Mouse (Mus musculus) embryo, embryonic 10.5 days (tissue): Measurements from ENCODE around the gene Cyld.
"Not testable (repeated sequence)": the region's sequence is repeated elsewhere in the genome, so short reads cannot be mapped to it uniquely, and the experiment has no call there.

Experiments used
- DNase-seq: peaks from one replicate; pipeline ENCODE4 v3.0.0-alpha.2; 2015; ENCODE audit warnings: low spot score

Cyld gene

DNA sequence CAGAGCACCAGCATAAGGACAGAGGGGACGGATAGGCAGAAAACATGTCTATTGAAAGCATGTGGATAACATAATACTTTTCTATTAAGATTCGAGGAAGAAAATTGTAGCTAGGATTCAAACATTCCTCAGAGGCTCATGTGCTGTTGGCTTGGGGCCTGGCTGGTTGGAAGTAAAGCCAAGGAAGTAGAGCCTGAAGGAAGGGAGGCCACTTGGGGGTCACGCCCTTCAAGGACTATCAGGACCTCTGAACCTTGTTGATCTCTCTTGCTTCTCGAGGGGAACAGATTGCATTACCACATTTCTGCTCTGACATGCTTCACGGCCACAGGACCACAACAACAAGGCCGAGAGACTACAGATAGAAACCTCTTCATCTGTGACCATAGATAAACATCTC is 7.7 kb upstream of the Cyld start:
- DNase-seq = no peak

- no peak for DNase-seq
Observed at GRCm38 (mm10) chr8:88689891-88690290, 6.9 kb upstream of the Cyld start.

DNA sequence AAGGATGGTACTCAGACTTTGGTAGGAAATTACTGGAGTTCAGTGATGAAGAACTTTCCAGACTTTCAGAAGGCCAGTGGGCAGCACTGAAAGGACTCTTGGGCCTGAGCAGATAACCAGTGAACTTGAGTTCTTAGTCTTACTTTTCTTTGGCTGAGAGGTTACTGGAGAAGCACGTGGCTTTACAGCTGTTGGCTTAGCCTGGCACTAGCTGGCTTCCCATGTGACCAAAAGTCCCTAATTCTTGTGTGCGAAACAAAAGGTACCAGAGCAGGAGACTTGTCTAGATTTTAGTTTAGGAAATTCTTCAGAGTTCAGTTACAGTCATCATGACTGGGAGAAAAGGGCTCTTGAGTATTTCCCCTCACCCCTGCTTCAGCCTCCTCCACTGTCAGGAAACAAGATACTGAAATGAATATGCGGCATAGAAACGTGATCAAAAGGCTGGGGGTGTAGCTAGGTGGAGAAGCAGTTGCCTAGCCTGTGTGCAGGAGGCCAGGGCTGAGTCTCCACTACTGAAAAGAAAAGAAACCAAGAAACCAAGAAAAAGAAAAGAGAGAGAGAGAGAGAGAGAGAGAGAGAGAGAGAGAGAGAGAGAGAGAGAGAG is 5.4 kb upstream of the Cyld start:
- DNase-seq = no peak

DNA sequence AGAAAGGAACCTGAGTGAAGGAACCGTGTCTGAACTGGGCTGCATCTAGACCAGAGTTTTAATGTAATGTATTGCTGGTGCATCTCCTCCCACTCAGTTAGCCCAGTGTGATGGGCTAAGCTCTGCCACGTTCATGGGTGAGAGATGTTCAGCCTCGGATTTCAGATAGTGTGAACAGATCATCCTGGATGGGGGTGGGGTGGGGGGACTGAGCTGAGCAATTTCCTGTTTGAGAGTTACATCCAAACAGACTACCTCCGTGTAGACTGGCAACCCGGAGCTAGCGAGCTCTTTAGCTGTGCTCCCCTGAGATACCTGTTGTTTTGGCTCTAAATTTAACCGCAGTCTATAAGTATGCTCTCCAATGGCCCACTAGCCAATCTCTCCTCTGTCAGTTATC is 4.9 kb upstream of the Cyld start:
- no peak for DNase-seq

DNA sequence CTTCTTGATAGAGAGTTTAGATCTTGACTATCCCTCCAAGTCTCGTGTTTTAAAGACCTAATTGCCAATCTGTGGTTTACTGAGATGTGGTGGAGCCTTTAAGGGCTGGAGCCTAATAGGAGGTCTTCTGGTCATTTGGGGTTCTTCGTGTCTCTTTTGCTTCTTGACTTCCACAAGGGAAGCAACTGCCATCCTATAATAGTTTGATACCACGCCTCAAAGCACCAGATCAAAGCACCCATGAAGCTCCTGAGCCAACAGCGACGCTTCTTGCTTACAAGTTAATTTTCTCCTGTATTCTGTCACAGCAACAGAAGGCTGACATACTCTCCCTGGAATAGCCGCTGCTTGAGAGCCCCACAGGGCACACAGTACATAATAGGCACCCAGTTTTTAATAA is 4.0 kb upstream of the Cyld start:
- DNase-seq = no peak

GRCm38 (mm10) chr8:88693376-88693775 is 3.5 kb upstream of the Cyld start:
- DNase-seq = peak; percentile 37

DNA sequence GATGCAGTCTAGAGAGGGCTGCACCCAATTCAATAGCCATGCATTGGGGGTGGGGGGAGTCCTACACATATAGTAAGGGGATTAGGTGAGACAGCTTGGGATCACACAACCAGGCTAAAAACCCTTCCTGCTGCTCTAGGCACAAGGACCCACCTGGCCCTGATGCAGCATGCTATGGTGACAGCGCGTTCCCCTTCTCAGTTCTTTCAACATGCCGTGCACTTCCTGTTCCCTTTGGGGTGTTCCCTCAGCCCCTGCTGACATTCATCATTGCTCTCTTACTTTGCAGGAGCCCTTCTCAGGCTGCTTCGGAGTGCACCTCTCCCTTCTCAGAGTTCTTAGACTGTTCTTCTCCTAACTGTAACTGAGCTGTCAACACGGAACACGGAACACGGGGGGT is 2.5 kb upstream of the Cyld start:
- no peak for DNase-seq

GRCm38 (mm10) chr8:88696228-88696627 is 600 bp upstream of the Cyld start:
- no peak for DNase-seq

DNA sequence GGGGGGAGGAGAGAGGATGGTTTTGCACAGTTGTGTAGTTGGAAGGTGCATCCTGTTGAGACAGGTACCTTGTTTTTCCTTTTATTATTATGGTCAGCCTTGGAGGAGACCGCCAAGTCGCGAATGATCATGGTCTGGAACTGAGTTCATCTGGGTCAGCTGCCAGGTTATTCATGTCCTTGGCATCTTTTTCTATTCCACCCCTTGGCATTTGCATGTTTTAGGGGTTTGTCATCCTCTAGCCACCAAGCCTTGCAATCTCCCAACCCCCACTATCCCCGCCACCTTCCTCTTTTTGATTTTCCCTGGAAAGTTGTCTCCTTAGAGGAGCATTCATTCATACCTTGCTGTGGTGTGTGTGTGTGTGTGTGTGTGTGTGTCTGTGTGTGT is 809 bp downstream of the Cyld start:
- DNase-seq = no peak

GRCm38 (mm10) chr8:88698048-88698447 is 1.2 kb downstream of the Cyld start:
- no peak for DNase-seq

- DNase-seq = no peak
Observed at GRCm38 (mm10) chr8:88701611-88702010, 4.8 kb downstream of the Cyld start.

- DNase-seq = no peak
Observed at GRCm38 (mm10) chr8:88702816-88703215, 6.0 kb downstream of the Cyld start.

DNA sequence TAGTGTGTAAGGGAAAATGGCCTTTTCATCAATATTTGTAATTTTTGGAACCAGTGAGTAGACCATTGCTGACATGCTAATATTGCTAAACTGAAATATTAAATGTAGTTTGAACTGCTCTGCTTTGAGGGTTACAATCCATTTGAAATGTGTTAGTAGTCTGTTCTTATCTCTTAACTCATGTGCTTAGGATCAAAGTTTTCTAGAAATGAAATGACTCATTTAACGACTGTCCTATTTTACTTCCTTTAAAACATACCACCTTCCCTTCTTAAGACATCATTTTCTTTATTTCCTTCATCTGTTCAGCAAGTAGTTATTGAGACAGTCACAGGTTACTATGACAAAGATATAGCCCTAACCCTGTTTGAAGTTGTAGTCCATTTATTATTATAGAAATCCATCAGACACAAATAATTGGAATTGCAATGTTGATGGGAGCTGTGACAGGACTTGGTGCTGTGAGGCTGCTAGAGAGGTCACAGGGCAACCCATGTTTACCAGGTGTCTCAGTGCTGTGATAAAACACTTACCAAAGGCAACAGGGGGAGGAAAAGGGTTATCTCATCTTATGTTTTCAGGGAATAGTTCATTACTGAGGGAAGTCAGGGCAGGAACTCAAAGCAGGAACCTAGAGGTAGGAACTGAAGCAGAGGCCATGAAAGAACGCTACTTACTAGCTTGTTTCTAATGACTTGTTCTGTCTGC is 26.6 kb downstream of the Cyld start:
- no peak for DNase-seq

GRCm38 (mm10) chr8:88755175-88755791 is 58.5 kb downstream of the Cyld start:
- peak; percentile 92 for DNase-seq

DNA sequence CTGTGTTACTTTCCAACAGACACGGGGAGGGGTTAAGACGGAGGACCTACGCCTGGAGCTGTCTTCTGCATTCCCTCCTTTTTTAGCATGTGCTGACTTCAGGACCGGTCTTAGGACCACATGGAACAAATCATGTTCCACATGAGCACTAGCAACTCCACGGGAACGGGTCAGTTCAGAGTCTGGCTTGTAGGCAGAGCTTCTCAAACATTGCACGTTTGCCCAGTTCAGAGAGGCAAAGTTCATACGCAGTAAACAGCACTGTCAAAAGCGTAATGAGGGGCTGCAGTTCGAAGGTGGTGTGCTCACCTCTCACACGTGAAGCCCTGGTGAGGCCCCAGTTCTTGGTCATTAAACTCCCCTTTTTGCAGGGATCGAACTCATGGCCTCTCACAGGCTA is 65.2 kb downstream of the Cyld start:
- DNase-seq = no peak

DNA sequence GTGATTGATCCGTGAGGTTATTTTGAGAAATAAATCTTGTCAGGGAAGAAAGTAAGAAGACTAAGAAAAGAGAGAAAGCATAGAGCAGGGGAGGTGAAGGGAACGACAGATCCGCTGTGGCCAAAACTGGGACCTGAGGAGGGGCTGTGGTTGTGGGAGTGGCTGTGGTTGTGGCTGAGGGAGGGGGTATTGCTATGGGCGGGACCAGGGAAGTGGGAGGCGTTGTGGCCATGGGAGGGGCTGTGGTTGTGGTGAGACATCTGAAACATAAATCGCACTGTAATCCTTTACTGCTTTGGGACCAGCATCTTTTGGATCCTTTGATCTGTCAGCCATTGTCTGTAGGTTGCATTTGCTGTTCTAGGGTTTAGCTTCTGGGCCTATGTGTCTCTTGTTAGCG is 74.4 kb downstream of the Cyld start:
- no peak for DNase-seq

- peak; percentile 22 for DNase-seq
Observed at GRCm38 (mm10) chr8:88774593-88775297, 77.9 kb downstream of the Cyld start.

GRCm38 (mm10) chr8:88775298-88775646 is 78.4 kb downstream of the Cyld start:
- no peak for DNase-seq

DNA sequence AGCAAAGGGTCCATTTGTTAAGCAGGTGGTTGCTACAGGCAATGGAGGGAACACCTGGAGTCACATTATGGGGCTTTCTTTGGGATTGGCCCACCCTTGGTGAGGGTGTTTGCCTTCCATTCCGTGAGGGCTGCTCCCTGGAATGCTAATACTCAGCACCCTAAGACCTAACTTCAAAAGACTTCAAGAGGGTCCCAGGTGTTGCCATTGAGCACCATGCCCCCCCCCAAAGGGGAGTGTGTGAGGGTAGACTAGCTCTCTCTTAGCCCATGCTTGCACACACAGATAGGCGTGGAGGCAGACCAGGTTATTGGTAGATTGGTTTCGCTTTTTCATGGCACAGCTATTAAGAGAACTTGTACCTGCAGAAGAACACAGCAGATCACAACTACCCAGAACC is 83.3 kb downstream of the Cyld start:
- DNase-seq = no peak

- DNase-seq = no peak
Observed at GRCm38 (mm10) chr8:88781283-88781682, 84.5 kb downstream of the Cyld start.

DNA sequence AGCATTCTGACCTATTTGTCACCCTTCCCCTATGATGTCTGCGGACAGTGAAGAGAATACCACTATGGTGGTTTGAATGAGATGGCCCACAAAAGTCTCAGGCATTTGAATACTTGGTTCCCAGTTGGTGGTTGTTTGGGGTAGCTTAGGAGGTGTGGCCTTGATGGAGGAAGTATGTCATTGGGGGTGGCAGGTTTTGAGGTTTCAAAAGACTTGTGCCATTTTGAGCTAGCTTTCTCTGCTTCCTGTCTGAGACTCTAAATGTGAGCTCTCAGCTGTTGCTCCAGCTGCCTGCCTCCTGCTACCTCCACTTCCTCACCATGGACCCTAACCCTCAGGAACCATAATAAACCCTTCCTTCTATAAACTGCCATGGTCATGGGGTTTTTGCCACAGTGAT is 86.9 kb downstream of the Cyld start:
- no peak for DNase-seq

DNA sequence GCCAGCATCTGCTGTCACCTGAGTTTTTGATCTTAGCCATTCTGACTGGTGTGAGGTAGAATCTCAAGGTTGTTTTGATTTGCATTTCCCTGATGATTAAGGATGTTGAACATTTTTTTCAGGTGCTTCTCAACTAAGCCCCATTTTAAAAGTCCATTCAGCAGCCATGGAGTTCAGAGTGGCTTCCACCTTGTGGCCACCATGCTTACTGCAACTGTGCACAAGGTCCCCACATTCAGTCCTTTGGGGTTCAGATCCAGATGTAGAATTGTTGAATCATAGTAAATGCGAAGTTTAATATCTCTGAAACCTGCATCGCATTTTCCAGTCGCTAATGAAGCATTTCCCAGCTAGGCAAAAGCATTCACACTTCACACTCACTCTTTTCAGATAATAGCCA is 91.5 kb downstream of the Cyld start:
- not testable (repeated sequence) for DNase-seq

DNA sequence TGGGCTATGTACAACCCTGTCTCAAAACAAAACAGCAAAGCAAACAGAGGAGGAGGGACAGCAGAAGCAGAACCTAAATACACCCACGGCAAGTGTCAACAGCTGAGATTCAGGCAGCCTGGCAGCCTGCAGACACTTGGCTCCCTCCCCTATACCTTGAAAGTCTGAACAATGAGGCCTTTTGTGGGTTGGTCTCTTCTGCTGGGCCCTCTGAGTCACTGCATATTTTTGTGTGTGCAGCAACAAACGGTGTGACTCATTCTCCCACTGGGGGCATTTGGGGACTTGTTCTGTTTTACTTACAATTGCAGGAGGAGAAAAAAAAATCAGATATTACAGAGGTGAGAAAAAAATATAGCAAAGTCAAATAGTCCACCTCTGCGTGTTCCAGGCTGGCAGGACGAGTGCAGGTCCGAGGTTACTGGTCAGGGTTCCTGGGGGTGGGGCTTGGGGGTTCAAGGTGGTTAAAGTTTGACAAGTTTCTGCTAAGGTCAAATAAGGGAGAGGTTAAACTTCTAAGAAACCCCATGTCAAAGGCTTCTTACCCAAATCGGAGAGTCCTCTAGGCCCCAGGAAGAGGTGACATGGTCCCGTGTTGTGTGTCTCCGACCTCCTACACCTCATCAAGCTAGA is 96.0 kb downstream of the Cyld start:
- DNase-seq = no peak
